Mouse (Mus musculus): ENCODE measurements around the gene Vmn1r85. TPM values are rescaled to one million over a fixed set of nuclear protein-coding genes. Genes with fewer than 3 reads are reported as not detected.

The Vmn1r85 gene
- polyA plus RNA-seq, 1 experiment: 0.07 TPM

DNA sequence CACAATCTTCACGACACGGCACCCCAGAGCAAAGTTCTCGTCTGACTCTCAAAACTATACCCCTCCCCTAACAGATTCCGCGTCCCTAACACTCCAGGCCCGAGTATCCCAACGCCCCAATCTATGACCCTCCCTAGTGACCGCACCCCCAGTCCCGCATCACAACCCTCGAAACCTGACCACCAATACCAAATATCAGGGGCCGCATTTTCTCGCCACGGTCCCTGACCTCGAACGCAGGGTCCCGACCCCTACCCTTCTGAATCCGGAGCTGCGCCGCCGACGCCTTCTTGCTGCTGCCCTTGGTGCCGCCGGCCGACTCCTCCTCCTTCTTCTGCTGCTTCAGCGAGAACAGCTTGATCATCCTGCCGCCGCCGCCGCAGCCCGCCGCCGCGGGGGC is 57.6 kb downstream of the Vmn1r85 start:
- no peak for DNase-seq (ENCODE audit: low read depth)
- TF ChIP-seq CTCF (IDR thresholded peaks at IDR 0.05; ENCODE audit: borderline replicate concordance, extremely low read depth, insufficient read depth, insufficient read length) (no peak), POLR2A (IDR thresholded peaks at IDR 0.05; ENCODE audit: borderline replicate concordance, extremely low read depth, insufficient read depth, insufficient read length, poor library complexity, severe bottlenecking) (no peak)

DNA sequence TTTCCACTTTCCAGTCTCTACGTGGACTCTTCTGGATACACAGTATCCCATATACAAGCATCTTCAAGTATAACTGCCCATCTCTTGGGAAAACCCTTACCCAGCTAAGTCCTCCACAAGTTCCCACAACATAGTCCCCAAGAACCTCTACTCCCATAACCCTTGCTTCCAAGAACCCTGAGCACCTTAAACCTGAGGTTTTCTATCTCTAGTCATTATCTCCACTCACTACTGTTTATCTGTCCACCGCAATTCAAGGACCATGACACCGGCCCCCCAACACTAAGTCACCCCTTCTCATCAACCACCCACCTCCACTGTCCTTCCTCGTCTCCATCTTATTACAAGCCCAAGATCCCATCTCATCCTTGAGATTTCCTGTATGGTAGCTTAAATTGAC is 58.2 kb downstream of the Vmn1r85 start:
- DNase-seq (ENCODE audit: low read depth): no peak
- no peak for TF ChIP-seq CTCF (IDR thresholded peaks at IDR 0.05; ENCODE audit: borderline replicate concordance, extremely low read depth, insufficient read depth, insufficient read length)

DNA sequence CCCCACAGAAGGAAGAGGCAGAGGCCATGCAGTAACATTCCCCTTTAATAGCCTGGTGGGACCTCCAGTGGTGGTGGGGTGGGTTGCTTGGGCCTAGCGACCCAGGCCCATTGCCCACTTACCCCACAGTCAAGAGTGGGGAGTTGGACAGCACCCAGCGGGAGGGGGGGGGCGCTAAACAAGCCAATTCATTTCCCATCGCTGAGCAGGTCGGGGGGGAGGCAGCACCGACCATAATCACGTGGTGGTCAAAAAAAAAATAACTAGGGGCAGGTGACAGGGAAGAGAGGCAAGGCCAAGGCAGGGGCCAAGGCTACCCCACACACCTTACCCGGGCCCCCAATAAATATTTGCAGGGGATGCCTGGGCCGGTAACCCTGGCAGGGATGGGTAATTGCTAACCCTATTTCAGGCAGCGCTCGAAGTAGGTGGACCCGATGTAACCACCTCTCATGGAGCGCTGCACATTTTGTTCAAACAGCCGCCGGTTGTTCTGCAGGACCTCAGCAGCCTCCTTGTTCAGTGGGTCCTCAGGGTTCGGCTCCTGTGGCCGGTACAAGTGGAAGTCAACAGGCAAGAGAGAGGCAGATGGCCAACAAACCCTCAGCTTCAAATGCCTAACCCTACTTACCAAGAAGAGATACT is 59.6 kb downstream of the Vmn1r85 start:
- DNase-seq (ENCODE audit: low read depth): no peak
- TF ChIP-seq CTCF (IDR thresholded peaks at IDR 0.05; ENCODE audit: borderline replicate concordance, extremely low read depth, insufficient read depth, insufficient read length): no peak
- TF ChIP-seq POLR2A (IDR thresholded peaks at IDR 0.05; ENCODE audit: borderline replicate concordance, extremely low read depth, insufficient read depth, insufficient read length, poor library complexity, severe bottlenecking): no peak

DNA sequence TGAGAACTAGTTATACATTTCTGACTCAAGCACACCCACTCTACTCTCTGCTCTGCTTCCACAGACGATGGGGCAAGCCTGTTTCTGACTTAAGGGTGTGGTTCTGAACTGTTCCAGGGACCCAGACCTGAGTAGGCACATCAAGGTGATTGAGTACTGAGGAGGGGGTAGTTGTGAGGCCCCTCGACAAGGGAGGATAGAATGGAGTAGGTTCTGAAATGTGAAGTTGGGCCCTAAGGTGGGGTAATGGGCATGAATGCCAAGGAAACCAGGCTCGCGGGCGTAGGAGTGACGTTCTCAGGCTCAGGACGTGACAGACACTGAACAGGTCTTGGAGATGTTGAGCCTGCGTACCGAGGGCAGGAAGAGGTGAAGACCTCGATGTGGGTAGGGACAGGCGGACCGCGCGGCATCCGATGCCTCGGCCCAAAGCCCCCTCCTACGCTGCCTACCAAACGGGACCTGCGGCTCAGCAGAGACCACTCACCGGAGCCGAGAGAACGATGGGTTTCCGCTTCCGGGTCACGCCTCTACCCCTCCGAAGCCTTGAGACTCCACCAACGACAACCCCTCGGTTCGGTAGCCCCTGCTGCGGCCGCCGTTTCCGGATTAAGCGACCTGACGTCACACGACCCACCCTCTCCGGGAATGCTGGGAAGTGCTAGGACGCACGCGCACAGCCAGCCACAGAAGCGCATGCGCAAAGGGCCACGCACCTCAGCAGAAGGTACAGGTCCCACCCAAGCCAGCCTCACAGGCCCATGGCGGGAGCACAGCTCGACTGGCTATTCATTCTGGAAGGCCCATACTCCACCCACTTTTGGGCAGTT is 60.6 kb downstream of the Vmn1r85 start, which contains the start of gene Chmp2a:
Gene Chmp2a, minus strand, starts transcription at position 660 of the 830 bp plus-strand sequence.
- TF ChIP-seq CTCF (IDR thresholded peaks at IDR 0.05; ENCODE audit: borderline replicate concordance, extremely low read depth, insufficient read depth, insufficient read length) (no peak), POLR2A (IDR thresholded peaks at IDR 0.05; ENCODE audit: borderline replicate concordance, extremely low read depth, insufficient read depth, insufficient read length, poor library complexity, severe bottlenecking) (no peak; the same call in 1 of the 2 replicates)
- peak; percentile 99 for DNase-seq (ENCODE audit: low read depth)

DNA sequence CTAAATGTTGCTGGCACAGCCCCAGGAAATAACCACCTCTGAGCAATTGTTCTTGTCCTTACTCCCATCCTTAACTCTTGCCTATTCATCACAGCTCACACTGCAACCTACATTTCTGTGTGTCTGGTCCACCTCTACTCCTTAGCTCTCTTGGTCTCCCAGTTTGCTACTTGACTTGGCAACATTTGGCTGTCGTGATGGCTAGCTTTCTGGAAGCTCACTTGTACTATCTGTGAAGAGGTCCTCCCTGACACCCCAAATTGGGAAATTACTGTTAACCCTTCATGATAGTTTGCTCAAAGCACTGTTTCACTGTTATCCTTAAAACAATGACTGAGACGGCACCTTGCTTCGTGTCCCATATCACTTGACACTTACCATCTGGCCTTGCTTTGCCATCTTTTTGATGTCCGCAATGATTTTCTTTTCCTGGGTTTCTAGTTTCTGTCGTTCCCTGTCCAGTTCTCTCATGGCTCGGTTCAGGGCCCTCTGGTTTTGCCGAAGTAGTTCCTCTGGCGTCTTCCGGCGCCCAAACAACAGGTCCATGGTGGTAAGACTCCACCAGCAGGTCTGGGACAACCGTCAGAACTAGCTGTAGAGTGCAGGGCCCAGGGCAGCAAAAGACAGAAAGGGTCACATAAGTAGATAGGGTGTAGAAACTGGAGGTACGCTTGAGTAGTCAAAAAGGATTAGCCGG is 61.4 kb downstream of the Vmn1r85 start:
- no peak for DNase-seq (ENCODE audit: low read depth)
- TF ChIP-seq POLR2A (IDR thresholded peaks at IDR 0.05; ENCODE audit: borderline replicate concordance, extremely low read depth, insufficient read depth, insufficient read length, poor library complexity, severe bottlenecking) (no peak), CTCF (IDR thresholded peaks at IDR 0.05; ENCODE audit: borderline replicate concordance, extremely low read depth, insufficient read depth, insufficient read length) (no peak)

Other genes starting within 250 kb of the Vmn1r85 start
- gene Zfp128, start 214.0 kb downstream of the Vmn1r85 start, polyA plus RNA-seq (2012; rRNA removed): 9.4 and 10.5 TPM in 2 replicates
- gene Zscan22, start 197.4 kb downstream of the Vmn1r85 start, polyA plus RNA-seq (2012; rRNA removed): 14.2 and 17.8 TPM in 2 replicates
- gene Rps5, start 172.9 kb downstream of the Vmn1r85 start, polyA plus RNA-seq (2012; rRNA removed): 2,137 and 2,684 TPM in 2 replicates
- gene Rnf225, start 167.8 kb downstream of the Vmn1r85 start, polyA plus RNA-seq (2012; rRNA removed): 2.6 and 3.3 TPM in 2 replicates
- 14.1 and 16.1 TPM in 2 replicates for gene Zfp324, start 129.3 kb downstream of the Vmn1r85 start, polyA plus RNA-seq (2012; rRNA removed)
- gene Zfp446, start 117.3 kb downstream of the Vmn1r85 start, polyA plus RNA-seq (2012; rRNA removed): 14.2 and 16.5 TPM in 2 replicates
- gene Slc27a5, start 97.0 kb downstream of the Vmn1r85 start, polyA plus RNA-seq (2012; rRNA removed): 0.75 and 1.9 TPM in 2 replicates
- 585 and 651 TPM in 2 replicates for gene Trim28, start 96.1 kb downstream of the Vmn1r85 start, polyA plus RNA-seq (2012; rRNA removed)
- gene Zbtb45, start 85.1 kb downstream of the Vmn1r85 start, polyA plus RNA-seq (2012; rRNA removed): 54.8 and 54.9 TPM in 2 replicates
- gene Chmp2a, start 60.4 kb downstream of the Vmn1r85 start, polyA plus RNA-seq (2012; rRNA removed): 166 and 170 TPM in 2 replicates
- gene Ube2m, start 56.9 kb downstream of the Vmn1r85 start, polyA plus RNA-seq (2012; rRNA removed): 373 and 391 TPM in 2 replicates
- 11.8 and 11.9 TPM in 2 replicates for gene Mzf1, start 40.4 kb downstream of the Vmn1r85 start, polyA plus RNA-seq (2012; rRNA removed)
- gene Vmn1r86, start 24.7 kb upstream of the Vmn1r85 start, polyA plus RNA-seq (2012; rRNA removed): 0.03 TPM in 1 of 2 replicates, not detected in the other
- not detected in 2 replicates for gene Vmn1r87, start 45.0 kb upstream of the Vmn1r85 start, polyA plus RNA-seq (2012; rRNA removed)
- not detected in 2 replicates for gene Vmn1r88, start 64.4 kb upstream of the Vmn1r85 start, polyA plus RNA-seq (2012; rRNA removed)
- gene Vmn1r89, start 117.8 kb upstream of the Vmn1r85 start, polyA plus RNA-seq (2012; rRNA removed): not detected in 2 replicates
- gene Lig1, start 182.1 kb upstream of the Vmn1r85 start, polyA plus RNA-seq (2012; rRNA removed): 41.8 and 45.8 TPM in 2 replicates
- gene Zswim9, start 183.5 kb upstream of the Vmn1r85 start, polyA plus RNA-seq (2012; rRNA removed): 8.5 and 14.9 TPM in 2 replicates
- 2.7 and 3.5 TPM in 2 replicates for gene Pla2g4c, start 229.5 kb upstream of the Vmn1r85 start, polyA plus RNA-seq (2012; rRNA removed)

All from brain, embryonic 14.5 days (tissue).